Mouse (Mus musculus): Measurements from ENCODE around the gene Pak2.

Pak2 gene

DNA sequence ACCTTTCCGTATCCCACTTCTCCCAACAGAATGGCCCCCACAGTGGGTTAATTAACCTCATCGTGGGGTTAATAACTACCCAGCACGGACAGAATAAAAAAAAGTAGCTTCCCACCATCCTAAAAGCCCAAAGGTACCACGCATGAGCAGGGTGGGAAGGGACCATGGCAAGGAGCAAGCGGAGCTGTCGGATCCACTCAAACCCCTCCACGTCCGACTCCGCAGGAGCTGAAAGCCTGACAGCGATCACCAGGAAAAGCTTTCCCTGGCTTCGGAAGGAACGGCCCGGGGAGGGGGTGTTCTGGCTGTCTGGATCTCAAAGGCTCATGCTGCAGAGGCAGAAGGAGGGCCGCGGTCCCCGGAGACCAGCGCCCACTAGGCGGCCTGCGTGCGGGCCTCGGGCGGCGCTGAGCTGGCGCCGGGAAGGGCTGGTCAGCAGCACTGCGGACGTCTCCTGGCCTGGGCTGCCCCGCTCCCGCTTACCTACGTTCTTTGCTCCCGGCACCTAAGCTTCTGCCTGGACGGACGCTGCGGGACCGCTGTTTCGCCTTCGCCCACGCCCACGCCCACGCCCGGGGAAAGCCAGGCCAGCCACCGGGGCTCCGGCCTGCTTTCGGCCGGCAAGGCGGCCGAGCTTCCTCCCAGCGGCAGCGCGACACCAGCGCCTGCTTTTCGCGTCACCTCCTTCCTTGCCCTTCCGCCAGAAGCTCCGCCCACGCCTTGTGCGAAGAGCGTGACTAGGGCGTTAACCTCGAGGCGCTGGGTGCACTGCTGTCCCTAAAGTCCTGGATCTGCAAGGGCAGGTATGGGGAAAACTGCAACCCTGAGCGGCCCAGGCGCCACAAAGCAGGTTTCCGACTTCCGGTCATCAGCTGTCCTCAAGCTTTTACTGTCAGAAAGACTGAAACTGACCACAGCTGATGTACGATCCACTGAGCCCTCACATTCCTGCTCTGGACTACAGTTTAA, 76.3 kb downstream of the Pak2 start, which contains the start of gene Senp5:
Senp5 (minus strand) TSS at position 779 of the 969 bp plus-strand sequence.
- peak; percentile 96 for DNase-seq (ENCODE audit: low read depth, low spot score)

DNA sequence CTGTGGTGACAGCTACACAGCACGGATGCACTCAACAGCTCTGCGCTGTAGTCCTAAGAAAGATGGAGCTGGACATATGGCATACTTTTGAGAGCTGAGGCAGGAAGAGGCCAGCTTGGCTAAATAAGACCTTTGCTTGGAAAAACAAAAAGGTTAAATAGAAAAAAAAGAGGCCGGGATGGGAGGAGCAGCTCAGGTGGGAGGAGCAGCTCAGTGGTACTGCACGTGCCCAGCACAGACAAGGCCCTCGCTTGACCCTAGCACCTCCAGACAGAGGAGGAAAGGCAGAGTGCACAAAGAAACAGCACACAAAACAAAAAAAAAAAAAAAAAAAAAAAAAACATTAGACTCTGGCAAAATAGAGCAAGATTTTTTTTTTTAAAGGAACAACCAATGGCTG, 82.8 kb downstream of the Pak2 start:
- DNase-seq (ENCODE audit: low read depth, low spot score) = no peak

DNA sequence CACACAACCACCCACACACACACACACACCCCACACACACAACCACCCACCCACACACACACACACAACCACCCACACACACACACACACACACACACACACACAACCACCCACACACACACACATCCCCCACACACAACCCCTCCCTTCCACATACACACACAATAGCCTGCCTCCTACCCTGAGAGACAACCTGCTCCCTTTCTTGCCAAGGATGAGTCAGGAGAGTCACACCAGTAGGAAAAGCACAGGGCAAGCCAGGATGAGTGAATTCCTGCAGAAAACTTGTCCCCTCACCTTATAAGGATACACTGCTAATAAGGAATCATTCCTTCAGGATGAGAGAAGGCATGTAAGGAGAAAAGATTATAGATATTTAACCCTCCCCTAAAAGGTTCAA, 85.2 kb downstream of the Pak2 start:
- DNase-seq (ENCODE audit: low read depth, low spot score) = no peak

DNA sequence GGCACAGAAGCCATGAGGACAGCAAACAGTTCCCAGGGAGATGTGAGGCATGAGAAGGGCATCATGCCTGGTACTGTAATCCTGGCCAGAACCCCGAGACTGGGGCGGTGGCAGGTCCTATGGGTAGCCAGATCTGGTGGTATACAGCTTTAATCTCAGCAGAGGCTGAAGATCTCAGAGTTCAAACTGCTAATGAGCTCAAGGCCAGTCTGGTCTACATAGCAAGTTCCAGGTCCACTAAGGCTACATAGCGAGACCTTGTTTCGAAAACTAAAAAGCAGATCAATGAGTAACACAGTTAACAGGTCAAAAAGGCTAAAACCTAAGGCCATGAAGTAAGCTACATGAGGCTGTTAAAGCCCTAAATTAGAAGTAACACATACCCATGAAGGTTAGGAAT, 85.9 kb downstream of the Pak2 start:
- DNase-seq (ENCODE audit: low read depth, low spot score) = no peak

DNA sequence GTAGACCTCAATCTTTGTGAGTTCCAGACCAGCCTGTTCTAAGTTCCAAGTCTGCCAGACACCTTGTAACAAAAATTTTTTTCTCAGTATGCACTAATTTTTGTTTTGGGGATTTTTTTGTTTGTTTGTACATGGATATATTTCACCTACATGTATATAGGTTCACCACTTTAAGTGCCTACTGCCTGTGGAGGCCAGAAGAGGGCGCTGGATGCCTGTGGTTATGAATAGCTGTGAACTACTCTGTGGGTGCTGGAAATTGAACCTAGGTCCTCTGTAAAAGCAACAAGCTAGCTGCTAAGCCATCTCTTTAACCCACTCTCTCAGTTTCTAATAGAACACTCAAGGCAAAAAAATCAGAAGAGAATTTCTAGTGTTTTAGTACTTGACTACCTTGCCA, 87.1 kb downstream of the Pak2 start:
- peak; percentile 70 for DNase-seq (ENCODE audit: low read depth, low spot score)

DNA sequence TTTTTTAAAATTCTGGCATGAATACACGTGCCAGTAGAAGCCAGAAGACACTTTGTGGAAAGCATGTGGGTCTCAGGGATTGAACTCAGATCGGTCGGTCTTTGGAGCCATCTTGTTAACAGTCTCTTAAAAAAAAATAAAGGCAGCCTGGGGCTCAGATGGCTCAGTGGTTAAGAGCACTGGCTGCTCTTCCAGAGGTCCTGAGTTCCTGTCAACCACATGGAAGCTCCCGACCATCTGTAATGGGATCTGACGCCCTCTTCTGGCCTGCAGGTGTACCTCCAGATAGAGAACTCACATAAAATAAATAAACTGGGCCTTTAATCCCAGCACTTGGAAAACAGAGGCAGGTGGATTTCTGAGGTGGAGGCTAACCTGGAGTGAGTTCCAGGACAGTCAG, 98.2 kb downstream of the Pak2 start:
- peak; percentile 88 for DNase-seq (ENCODE audit: low read depth, low spot score)

DNA sequence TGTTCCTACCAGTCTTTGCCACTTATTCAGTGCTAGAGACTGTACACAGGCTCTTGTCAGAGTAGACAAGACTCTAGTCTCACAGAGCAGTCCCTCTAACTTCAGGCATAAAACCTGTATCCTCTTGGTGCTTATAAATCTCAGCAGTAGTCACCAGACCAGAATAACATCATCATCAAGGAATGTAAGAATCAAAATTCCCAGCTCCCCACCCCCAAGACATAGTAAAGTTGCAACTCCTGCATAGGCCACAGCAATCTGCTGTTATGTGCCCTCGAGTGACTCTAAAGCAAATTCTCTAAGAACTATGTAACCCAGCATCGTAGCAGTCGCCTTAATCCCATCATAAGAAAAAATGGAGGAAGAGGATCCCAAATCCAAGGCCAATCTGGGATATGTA, 99.6 kb downstream of the Pak2 start:
- no peak for DNase-seq (ENCODE audit: low read depth, low spot score)

DNA sequence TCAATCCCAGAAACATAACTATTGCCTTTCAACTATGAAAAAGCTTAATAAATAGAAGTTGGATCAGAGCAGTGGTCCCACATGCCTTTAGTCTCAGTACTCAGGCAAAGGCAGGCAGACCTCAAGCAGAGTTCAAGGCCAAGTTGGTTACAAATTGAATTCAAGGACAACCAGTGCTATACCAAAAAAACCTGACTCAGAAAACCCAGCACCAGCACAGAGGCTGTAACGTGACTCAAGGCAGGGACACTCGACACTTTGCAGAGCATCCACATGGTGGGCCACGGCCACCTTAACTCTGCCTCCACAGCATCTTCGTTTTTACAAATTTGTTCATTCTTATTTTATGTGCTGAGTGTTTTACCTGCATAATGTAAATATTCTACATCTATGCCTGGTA, 103.9 kb downstream of the Pak2 start:
- DNase-seq (ENCODE audit: low read depth, low spot score) = no peak

Data from R1 (cell line).